Mouse (Mus musculus): ENCODE results near the gene Dnm2.
A peak's percentile ranks its signal among the peaks of the same experiment; 100 is the strongest.

DNA sequence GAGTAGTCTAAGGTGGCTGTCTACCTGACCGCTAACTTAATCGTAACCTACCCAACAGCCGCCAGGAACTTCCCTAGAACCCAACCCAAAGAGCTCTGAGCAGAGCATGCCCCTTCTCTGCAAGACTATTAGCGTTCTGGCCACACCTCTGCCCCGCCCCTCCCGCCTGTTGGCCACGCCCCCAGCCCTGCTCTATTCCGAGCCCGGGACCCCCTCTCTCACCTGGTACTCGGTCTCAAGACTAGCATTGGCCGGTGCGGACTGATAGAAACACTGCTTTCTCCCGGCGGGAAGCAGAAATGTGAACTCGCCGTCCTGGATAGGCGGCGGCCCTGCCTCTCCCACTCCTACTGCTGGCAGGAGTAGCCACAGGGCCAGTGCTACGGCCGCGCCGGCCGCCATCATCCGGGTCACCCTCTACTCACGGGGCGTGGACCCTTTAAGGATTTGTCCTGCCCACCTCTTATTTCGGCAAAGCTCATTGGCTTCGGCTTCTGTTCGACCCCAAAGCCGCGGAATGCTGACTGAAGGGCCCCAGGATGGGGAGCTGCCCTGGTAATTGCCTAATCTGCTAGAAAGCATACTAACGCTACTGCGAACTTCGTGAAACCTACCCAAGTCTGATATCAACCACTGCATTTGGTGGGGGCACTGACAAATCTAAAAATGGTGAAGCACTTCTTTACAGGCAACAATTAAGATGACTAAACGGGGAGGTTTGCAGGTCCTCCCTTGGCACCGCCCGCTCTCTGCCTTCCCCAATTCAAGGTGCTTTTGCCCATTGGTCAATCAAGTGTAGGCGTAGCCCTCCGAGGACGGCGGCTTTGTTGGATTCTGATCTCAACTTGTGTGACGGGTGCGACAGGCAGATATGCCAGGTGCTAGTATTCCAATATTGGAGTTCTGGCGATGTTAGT lies 85.3 kb downstream of the Dnm2 start, which contains the start of gene Tmed1:
- no peak for TF ChIP-seq CTCF (IDR thresholded peaks at IDR 0.05)
- peak; percentile 92 for TF ChIP-seq EP300 (IDR thresholded peaks at IDR 0.05)

Data from lung, postnatal 0 days (tissue).